Mouse (Mus musculus) liver, postnatal 0 days (tissue): ENCODE data around the gene Pcsk6.

Experiments used
- CTCF ChIP-seq: sonication (generic); IDR thresholded peaks from 2 replicates; pipeline ENCODE4 v1.5.1; 2016; ENCODE audit warnings: antibody characterized with exemption, low read depth
- EP300 ChIP-seq: IDR thresholded peaks from 2 replicates; pipeline ENCODE4 v1.6.1; 2016; ENCODE audit warnings: antibody characterized with exemption, low read depth, mild to moderate bottlenecking

GRCm38 (mm10) chr7:65916566-65916965 lies 55.0 kb downstream of the Pcsk6 start:
- TF ChIP-seq CTCF (no peak), EP300 (no peak)
